Mouse (Mus musculus) stomach, postnatal 0 days (tissue): ENCODE measurements around the gene Cnbp.

Source experiments
- CTCF ChIP-seq: IDR thresholded peaks from 2 replicates; pipeline ENCODE4 v1.5.1; 2016; ENCODE audit warnings: antibody characterized with exemption, low read depth, mild to moderate bottlenecking, moderate library complexity
- EP300 ChIP-seq: optimal IDR thresholded peaks from 2 replicates; pipeline ENCODE3; 2016; ENCODE audit warnings: antibody characterized with exemption

DNA sequence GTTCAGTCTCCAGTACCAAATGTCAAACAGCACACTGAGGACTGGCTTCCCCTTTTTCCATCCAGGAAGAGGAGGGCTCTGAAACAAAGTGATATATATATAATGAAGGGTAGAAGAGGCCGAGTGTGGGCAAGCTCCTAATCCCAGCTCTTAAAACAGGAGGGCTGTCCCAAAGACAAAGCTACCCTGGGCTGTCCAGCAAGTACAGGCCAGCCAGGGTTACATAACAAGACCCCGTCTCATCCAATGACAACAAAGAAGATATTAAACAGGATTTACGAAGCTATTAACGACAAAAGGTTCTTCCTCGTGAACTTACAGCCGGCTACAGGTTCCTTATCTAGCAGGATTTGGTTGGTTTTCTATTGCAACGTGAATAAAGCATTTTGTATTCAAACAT is 46.0 kb downstream of the Cnbp start:
- TF ChIP-seq CTCF (no peak), EP300 (no peak)
